Mouse (Mus musculus) kidney, adult 8-10 months (tissue): Measurements from ENCODE around the gene Kank1.

Experiments
- DNase-seq, 2 experiments: peaks; one replicate each; pipeline ENCODE4 v3.0.0; 2022

The Kank1 gene

GRCm38 (mm10) chr19:25372794-25373193, 136.0 kb downstream of the Kank1 start:
- no peak for DNase-seq

- DNase-seq, result no peak
Observed at GRCm38 (mm10) chr19:25373594-25373993, 136.8 kb downstream of the Kank1 start.

- no peak for DNase-seq
Observed at GRCm38 (mm10) chr19:25374191-25374590, 137.4 kb downstream of the Kank1 start.

GRCm38 (mm10) chr19:25374926-25375325, 138.2 kb downstream of the Kank1 start:
- DNase-seq, result peak; percentile 75 to 78

GRCm38 (mm10) chr19:25376871-25377270, 140.1 kb downstream of the Kank1 start:
- DNase-seq, result no peak

GRCm38 (mm10) chr19:25380675-25381074, 143.9 kb downstream of the Kank1 start:
- no peak for DNase-seq

- no peak for DNase-seq
Observed at GRCm38 (mm10) chr19:25381972-25382371, 145.2 kb downstream of the Kank1 start.

GRCm38 (mm10) chr19:25382494-25382893, 145.7 kb downstream of the Kank1 start:
- no peak for DNase-seq

GRCm38 (mm10) chr19:25383386-25384146, 146.8 kb downstream of the Kank1 start:
- no peak for DNase-seq

GRCm38 (mm10) chr19:25385981-25386380, 149.2 kb downstream of the Kank1 start:
- DNase-seq, result no peak

- DNase-seq, result no peak
Observed at GRCm38 (mm10) chr19:25386679-25387470, 150.1 kb downstream of the Kank1 start.

GRCm38 (mm10) chr19:25387902-25388301, 151.1 kb downstream of the Kank1 start:
- no peak for DNase-seq

- no peak for DNase-seq
Observed at GRCm38 (mm10) chr19:25392135-25392534, 155.4 kb downstream of the Kank1 start.

- DNase-seq, result no peak
Observed at GRCm38 (mm10) chr19:25395035-25395434, 158.3 kb downstream of the Kank1 start.

- DNase-seq, result no peak
Observed at GRCm38 (mm10) chr19:25396709-25397266, 160.0 kb downstream of the Kank1 start.

GRCm38 (mm10) chr19:25399511-25400211, 162.9 kb downstream of the Kank1 start:
- DNase-seq, result peak; percentile 61 to 78

GRCm38 (mm10) chr19:25400212-25400913, 163.6 kb downstream of the Kank1 start:
- DNase-seq, result peak; percentile 41 to 43

GRCm38 (mm10) chr19:25401521-25401920, 164.7 kb downstream of the Kank1 start:
- DNase-seq, result no peak

GRCm38 (mm10) chr19:25404163-25404562, 167.4 kb downstream of the Kank1 start:
- peak in 1 of 2 experiments; percentile 56 for DNase-seq

- DNase-seq, result peak; percentile 66 to 81
Observed at GRCm38 (mm10) chr19:25405987-25406386, 169.2 kb downstream of the Kank1 start.

GRCm38 (mm10) chr19:25406481-25407184, 169.9 kb downstream of the Kank1 start:
- DNase-seq, result peak; percentile 81
